Mouse (Mus musculus) lung, embryonic 14.5 days (tissue): ENCODE results near the gene Rhoq. TPM values are rescaled to one million over a fixed set of nuclear protein-coding genes. Genes with fewer than 3 reads are reported as not detected.
A peak's percentile ranks its signal among the peaks of the same experiment; 100 is the strongest.

Source experiments
- ATAC-seq: fragments of 200-750 bp; cut with Nextera tagmentation; 2 replicates; pipeline ENCODE4 v1.8.0; 2017; ENCODE audit warnings: mild to moderate bottlenecking, moderate TSS enrichment, moderate library complexity; ENCODE audit not compliant: insufficient read depth
- DNase-seq: peaks from one replicate; pipeline ENCODE4 v3.0.0-alpha.2; 2015
- H3K27ac ChIP-seq: fragments of 300-500 bp; sonication (generic); 2 replicates; pipeline ENCODE4 v1.5.1; 2014; ENCODE audit warnings: low read depth, mild to moderate bottlenecking, moderate library complexity
- H3K27me3 ChIP-seq: fragments of 300-500 bp; sonication (generic); 2 replicates; pipeline ENCODE4 v1.6.1; 2014; ENCODE audit warnings: low read length, control low read depth; ENCODE audit not compliant: insufficient read depth
- H3K36me3 ChIP-seq: fragments of 300-500 bp; sonication (generic); 2 replicates; pipeline ENCODE4 v1.6.1; 2014; ENCODE audit warnings: control low read depth; ENCODE audit not compliant: insufficient read depth
- H3K4me1 ChIP-seq: fragments of 300-500 bp; sonication (generic); 2 replicates; pipeline ENCODE4 v1.6.1; 2014; ENCODE audit warnings: antibody characterized with exemption, control low read depth; ENCODE audit not compliant: insufficient read depth
- H3K4me2 ChIP-seq: fragments of 300-500 bp; sonication (generic); 2 replicates; pipeline ENCODE4 v1.6.1; 2014; ENCODE audit warnings: mild to moderate bottlenecking
- H3K4me3 ChIP-seq: fragments of 300-500 bp; sonication (generic); 2 replicates; pipeline ENCODE4 v1.5.1; 2014; ENCODE audit warnings: low read depth, low read length
- H3K9ac ChIP-seq: fragments of 300-500 bp; sonication (generic); 2 replicates; pipeline ENCODE4 v1.6.1; 2014
- H3K9me3 ChIP-seq: fragments of 300-500 bp; sonication (generic); 2 replicates; pipeline ENCODE4 v1.6.1; 2016; ENCODE audit warnings: low read depth, low read length, control low read depth
- CTCF ChIP-seq: IDR thresholded peaks from 2 replicates; pipeline ENCODE4 v1.5.1; 2016; ENCODE audit warnings: antibody characterized with exemption, low read depth
- WGBS: fragments of 180-500 bp; shearing (Covaris S2); extraction: QIAGEN DNeasy Blood & Tissue Kit; methylation state at CpG from one replicate; pipeline ENCODE4 v1.1.7; 2014; 5-methylcytosine and 5-hydroxymethylcytosine counted together
- polyA plus RNA-seq: library from polyadenylated mRNA; unstranded; fragments of >200 nt; fragmentation: Nextera tagmentation; extraction: Ambion mirVana; gene quantifications from 2 replicates; pipeline ENCODE4 v1.2.1, GENCODE M21; 2014

The Rhoq gene
- polyA plus RNA-seq, 1 experiment from 2014 or later, result 17.6 TPM

DNA sequence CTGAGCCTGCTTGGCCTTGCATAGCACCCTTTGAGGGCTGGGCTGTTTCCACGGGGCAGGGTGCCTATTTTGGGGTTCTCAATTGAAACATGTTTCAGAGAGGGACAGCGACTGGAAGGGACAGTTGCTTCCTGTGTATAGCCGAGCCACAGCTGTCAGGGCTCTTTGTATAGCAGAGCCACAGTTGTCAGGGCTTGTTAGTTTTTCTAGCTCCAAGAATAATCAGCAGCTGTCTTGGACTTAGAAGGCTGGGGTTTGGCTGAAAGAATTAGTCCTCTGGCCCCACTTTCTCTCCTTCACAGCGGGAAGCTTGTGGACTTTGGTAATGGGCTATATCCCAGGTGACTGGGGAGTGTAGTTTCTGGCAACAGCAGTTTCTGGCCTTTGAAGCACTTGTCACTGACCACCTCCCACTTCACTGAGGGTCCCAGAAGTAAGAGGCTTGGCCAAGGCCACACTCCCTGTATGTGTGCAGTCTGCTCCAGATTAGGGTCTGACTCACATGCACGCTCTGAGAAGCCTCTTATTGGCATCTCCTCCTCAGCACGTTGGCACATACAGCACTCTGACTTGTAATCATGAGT lies 25.8 kb downstream of the Rhoq start:
- Histone ChIP-seq H3K4me3 (no peak overlapping the region), H3K27me3 (no peaks in the 10 kb centered on the region), H3K4me2 (no peak overlapping the region), H3K4me1 (0 out of 2 replicates have a peak, but pooled peaks cover 2% of the 10 kb centered on the region), H3K9ac (no peak overlapping the region), H3K27ac (no peak overlapping the region), H3K9me3 (no peaks in the 10 kb centered on the region), H3K36me3 (0 out of 2 replicates have a peak, but pooled peaks cover 5% of the 10 kb centered on the region)
- no peak for TF ChIP-seq CTCF
- ATAC-seq, result no peak
- 58% methylated on average over 6 of the region's 6 CpGs for WGBS
- no peak for DNase-seq

DNA sequence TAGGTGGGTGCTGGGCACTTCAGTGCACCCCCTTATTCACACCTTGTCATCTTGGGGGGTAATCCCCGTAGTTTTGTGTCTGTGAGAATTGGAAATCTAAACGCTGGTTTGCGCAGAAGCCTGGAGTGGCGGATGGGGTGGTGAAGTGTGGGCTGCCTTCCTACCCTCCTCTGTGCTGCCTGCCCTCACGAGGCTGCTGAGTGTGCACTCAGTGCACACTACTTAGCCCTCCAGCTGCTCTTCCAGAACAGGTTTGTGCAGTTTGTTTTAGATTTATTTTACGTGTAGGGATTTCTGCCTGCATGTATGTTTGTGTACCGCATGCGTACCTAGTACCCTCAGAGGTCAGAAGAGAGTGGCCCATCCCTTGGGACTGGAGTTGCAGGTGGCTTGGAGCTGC lies 28.4 kb downstream of the Rhoq start:
- no peaks in the 10 kb centered on the region for H3K27me3 ChIP-seq
- H3K9me3 ChIP-seq, result no peaks in the 10 kb centered on the region
- no peaks in the 10 kb centered on the region for H3K36me3 ChIP-seq
- H3K9ac ChIP-seq, result no peak overlapping the region
- DNase-seq, result no peak
- H3K27ac ChIP-seq, result no peak overlapping the region
- 81% methylated on average over 8 of the region's 8 CpGs for WGBS
- no peak for ATAC-seq
- no peak overlapping the region for H3K4me2 ChIP-seq
- H3K4me1 ChIP-seq, result 0 out of 2 replicates have a peak, but pooled peaks cover 2% of the 10 kb centered on the region
- TF ChIP-seq CTCF, result no peak
- no peak overlapping the region for H3K4me3 ChIP-seq

GRCm38 (mm10) chr17:86997323-86997722 lies 34.4 kb downstream of the Rhoq start:
- DNase-seq, result no peak
- no peak overlapping the region for H3K4me3 ChIP-seq
- no peaks in the 10 kb centered on the region for H3K9me3 ChIP-seq
- H3K9ac ChIP-seq, result no peak overlapping the region
- ATAC-seq, result no peak
- no peak for TF ChIP-seq CTCF
- H3K4me1 ChIP-seq, result no peaks in the 10 kb centered on the region
- no peaks in the 10 kb centered on the region for H3K27me3 ChIP-seq
- WGBS, result 88% methylated on average over 6 of the region's 6 CpGs
- H3K27ac ChIP-seq, result no peak overlapping the region
- no peak overlapping the region for H3K4me2 ChIP-seq
- H3K36me3 ChIP-seq, result peaks cover 42% of the 10 kb centered on the region; the same call in 1 of the 2 replicates

DNA sequence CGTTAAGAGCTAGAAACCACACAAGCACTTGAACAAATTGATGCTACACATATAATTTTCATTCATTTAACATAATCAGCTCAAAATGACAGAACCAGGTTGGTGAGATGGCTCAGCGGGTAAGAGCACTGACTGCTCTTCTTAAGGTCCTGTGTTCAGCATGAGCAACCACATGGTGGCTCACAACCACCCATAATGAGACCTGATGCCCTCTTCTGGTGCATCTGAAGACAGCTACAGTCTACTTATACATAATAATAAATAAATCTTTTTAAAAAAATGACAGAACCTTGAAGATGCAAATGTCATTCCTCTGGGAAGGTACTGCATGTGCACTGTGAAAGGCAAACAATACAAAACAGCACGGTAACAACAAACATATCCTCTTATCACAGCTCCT lies 46.1 kb downstream of the Rhoq start:
- no peaks in the 10 kb centered on the region for H3K27me3 ChIP-seq
- no peak overlapping the region for H3K4me3 ChIP-seq
- H3K4me1 ChIP-seq, result no peaks in the 10 kb centered on the region
- H3K9me3 ChIP-seq, result no peaks in the 10 kb centered on the region
- H3K9ac ChIP-seq, result no peak overlapping the region
- DNase-seq, result no peak
- WGBS, result 82% methylated on average over 3 of the region's 3 CpGs
- TF ChIP-seq CTCF, result peak; percentile 34
- no peak overlapping the region for H3K4me2 ChIP-seq
- peaks cover 10% of the 10 kb centered on the region; the same call in 1 of the 2 replicates for H3K36me3 ChIP-seq
- no peak overlapping the region for H3K27ac ChIP-seq
- ATAC-seq, result no peak

- Histone ChIP-seq H3K27me3 (no peaks in the 10 kb centered on the region), H3K9me3 (no peaks in the 10 kb centered on the region), H3K9ac (no peak overlapping the region), H3K4me2 (no peak overlapping the region), H3K36me3 (peaks cover 12% of the 10 kb centered on the region; the same call in 1 of the 2 replicates), H3K4me1 (no peaks in the 10 kb centered on the region), H3K27ac (no peak overlapping the region), H3K4me3 (no peak overlapping the region)
- TF ChIP-seq CTCF, result no peak
- ATAC-seq (no peak), DNase-seq (no peak)
- 85% methylated on average over 13 of the region's 13 CpGs for WGBS
Observed at GRCm38 (mm10) chr17:87011301-87012019, 48.6 kb downstream of the Rhoq start.

GRCm38 (mm10) chr17:87019692-87020091 lies 56.8 kb downstream of the Rhoq start:
- no peak overlapping the region for H3K27ac ChIP-seq
- no peak overlapping the region for H3K4me2 ChIP-seq
- peaks cover 5% of the 10 kb centered on the region; the same call in 1 of the 2 replicates for H3K4me1 ChIP-seq
- no peaks in the 10 kb centered on the region for H3K27me3 ChIP-seq
- DNase-seq, result no peak
- ATAC-seq, result no peak
- peaks cover 30% of the 10 kb centered on the region; the same call in 1 of the 2 replicates for H3K36me3 ChIP-seq
- H3K9ac ChIP-seq, result no peak overlapping the region
- no peak for TF ChIP-seq CTCF
- H3K9me3 ChIP-seq, result no peaks in the 10 kb centered on the region
- no peak overlapping the region for H3K4me3 ChIP-seq
- WGBS, result 84% methylated on average over 5 of the region's 5 CpGs

DNA sequence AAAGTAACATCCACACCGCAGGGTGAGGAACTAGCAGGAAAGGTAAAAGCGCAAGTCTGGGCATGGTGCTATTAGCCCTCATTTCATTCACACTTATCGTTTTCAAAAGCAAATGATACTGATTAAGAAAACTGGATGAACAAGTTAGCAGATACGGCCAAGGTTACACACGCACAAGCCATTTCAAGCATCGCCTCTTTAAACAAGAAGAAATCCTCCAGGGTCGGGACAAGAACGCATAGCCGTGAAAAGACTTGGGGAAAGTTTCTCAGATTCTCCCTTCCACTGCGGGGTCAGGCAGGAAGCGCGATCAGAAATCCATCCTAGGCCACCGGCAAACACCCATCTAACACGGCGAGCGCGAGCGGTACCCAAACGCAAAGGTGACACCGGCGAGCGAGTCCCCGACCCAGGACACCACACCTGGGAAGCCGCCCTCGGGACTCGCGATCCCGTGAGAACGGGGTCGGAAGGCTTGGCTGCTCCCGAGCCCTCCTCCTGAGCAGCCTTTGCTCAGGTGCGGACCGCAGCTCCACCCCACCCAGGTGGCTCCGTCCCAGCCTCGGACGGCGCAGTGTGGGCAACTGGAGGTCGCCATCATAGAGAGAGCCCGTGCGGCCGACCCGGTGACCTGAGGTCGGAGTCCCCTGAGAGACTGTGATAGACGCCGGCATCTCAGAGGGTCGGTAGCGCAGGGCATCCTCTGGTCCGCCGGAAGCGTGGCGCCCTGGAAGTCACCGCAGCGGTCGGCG lies 61.8 kb downstream of the Rhoq start:
- Histone ChIP-seq H3K4me2 (peak overlapping the region; percentile 90), H3K9ac (peak overlapping the region; percentile 67), H3K4me1 (peaks cover 5% of the 10 kb centered on the region; the same call in 1 of the 2 replicates), H3K27ac (peak overlapping the region; percentile 24; the same call in 1 of the 2 replicates), H3K9me3 (no peaks in the 10 kb centered on the region), H3K4me3 (peak overlapping the region; percentile 71), H3K27me3 (no peaks in the 10 kb centered on the region), H3K36me3 (peaks cover 13% of the 10 kb centered on the region; the same call in 1 of the 2 replicates)
- peak; percentile 26 for DNase-seq
- TF ChIP-seq CTCF, result no peak
- WGBS, result under 1% methylated on average over 55 of the region's 55 CpGs
- peak; percentile 86 for ATAC-seq
